Mouse (Mus musculus) midbrain, embryonic 16.5 days (tissue): ENCODE results near the gene Vps41. TPM values are rescaled to one million over a fixed set of nuclear protein-coding genes. Genes with fewer than 3 reads are reported as not detected.

Experiments used
- ATAC-seq: fragments of 200-750 bp; cut with Nextera tagmentation; 2 replicates; pipeline ENCODE4 v1.8.0; 2017; ENCODE audit warnings: moderate TSS enrichment
- H3K27ac ChIP-seq: fragments of 300-500 bp; sonication (generic); 2 replicates; pipeline ENCODE4 v1.5.1; 2014; ENCODE audit warnings: mild to moderate bottlenecking, low read length, mixed read lengths
- H3K27me3 ChIP-seq: fragments of 300-500 bp; sonication (generic); 2 replicates; pipeline ENCODE4 v1.6.1; 2014; ENCODE audit warnings: low read depth, low read length, mixed read lengths; ENCODE audit not compliant: control insufficient read depth, insufficient read depth
- H3K36me3 ChIP-seq: fragments of 300-500 bp; sonication (generic); 2 replicates; pipeline ENCODE4 v1.6.1; 2014; ENCODE audit warnings: mild to moderate bottlenecking, low read length, moderate library complexity, mixed read lengths; ENCODE audit not compliant: control insufficient read depth, insufficient read depth
- H3K4me1 ChIP-seq: fragments of 300-500 bp; sonication (generic); 2 replicates; pipeline ENCODE4 v1.6.1; 2014; ENCODE audit warnings: mild to moderate bottlenecking, low read length, mixed read lengths; ENCODE audit not compliant: control insufficient read depth, insufficient read depth
- H3K4me2 ChIP-seq: fragments of 300-500 bp; sonication (generic); 2 replicates; pipeline ENCODE4 v1.6.1; 2014; ENCODE audit warnings: mild to moderate bottlenecking, low read length, mixed read lengths
- H3K4me3 ChIP-seq: fragments of 300-500 bp; sonication (generic); 2 replicates; pipeline ENCODE4 v1.5.1; 2014; ENCODE audit warnings: low read depth, mild to moderate bottlenecking, low read length, moderate library complexity, mixed read lengths
- H3K9ac ChIP-seq: fragments of 300-500 bp; sonication (generic); 2 replicates; pipeline ENCODE4 v1.6.1; 2014; ENCODE audit warnings: low read depth, low read length, mixed read lengths
- H3K9me3 ChIP-seq: fragments of 300-500 bp; sonication (generic); replicated peaks from 2 replicates; pipeline ENCODE4 v1.6.1; 2014; ENCODE audit warnings: mild to moderate bottlenecking, low read length, mixed read lengths; ENCODE audit not compliant: control insufficient read depth, poor library complexity, severe bottlenecking
- WGBS: fragments of 180-500 bp; shearing (Covaris S2); extraction: QIAGEN DNeasy Blood & Tissue Kit; methylation state at CpG from one replicate; pipeline ENCODE4 v1.1.7; 2014; 5-methylcytosine and 5-hydroxymethylcytosine counted together
- polyA plus RNA-seq: library from polyadenylated mRNA; unstranded; fragments of >200 nt; fragmentation: Nextera tagmentation; extraction: Ambion mirVana; gene quantifications from 2 replicates; pipeline ENCODE4 v1.2.1, GENCODE M21; 2015

Vps41 gene
- polyA plus RNA-seq, 1 experiment from 2014 or later = 133 TPM

DNA sequence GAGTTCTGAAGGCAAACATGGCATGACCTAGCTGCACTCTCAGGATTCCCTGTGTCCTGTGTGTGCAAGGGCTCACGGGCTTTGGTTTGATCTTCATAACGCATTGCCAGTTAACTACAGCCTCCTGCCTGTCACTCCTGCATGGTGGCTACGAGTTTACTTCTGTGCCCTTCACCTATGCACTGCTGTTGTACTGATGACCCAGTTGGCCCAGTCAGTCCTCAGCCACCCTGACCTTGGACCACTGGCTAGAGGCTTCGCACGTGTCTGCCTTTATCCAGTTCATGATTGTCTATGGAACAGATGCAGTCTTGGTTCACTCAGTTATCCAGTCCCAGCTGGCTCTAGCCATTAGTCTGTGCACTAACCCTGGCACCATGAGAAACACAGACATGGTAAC lies 151.7 kb downstream of the Vps41 start:
- H3K9me3 ChIP-seq = no peaks in the 10 kb centered on the region
- H3K4me2 ChIP-seq = no peak overlapping the region
- no peak overlapping the region for H3K27ac ChIP-seq
- WGBS = 92% methylated on average over 5 of the region's 5 CpGs
- no peaks in the 10 kb centered on the region for H3K27me3 ChIP-seq
- H3K9ac ChIP-seq = no peak overlapping the region
- 0 out of 2 replicates have a peak, but pooled peaks cover 2% of the 10 kb centered on the region for H3K36me3 ChIP-seq
- ATAC-seq = no peak
- no peak overlapping the region for H3K4me3 ChIP-seq
- peaks cover 4% of the 10 kb centered on the region; the same call in 1 of the 2 replicates for H3K4me1 ChIP-seq

DNA sequence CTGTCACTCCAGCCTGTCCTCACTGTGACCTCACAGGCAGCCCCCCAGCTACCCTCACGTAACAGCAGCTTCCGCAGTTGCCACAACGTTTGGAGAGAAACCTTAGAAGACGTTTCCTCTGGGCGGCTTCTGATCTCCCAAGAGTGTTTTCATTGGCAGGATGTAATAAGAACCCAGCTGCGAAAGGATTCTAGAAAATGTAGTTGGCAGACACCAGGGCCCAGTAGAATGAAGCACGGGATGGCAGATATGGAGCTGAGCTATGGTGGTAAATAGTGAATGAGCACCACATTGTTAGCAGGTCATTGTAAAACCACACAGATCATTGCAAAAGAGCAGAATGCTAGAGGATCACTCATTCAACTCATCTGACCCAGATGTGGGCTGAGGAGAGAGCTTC lies 158.2 kb downstream of the Vps41 start:
- no peaks in the 10 kb centered on the region for H3K36me3 ChIP-seq
- no peak overlapping the region for H3K4me3 ChIP-seq
- H3K9me3 ChIP-seq = no peaks in the 10 kb centered on the region
- no peaks in the 10 kb centered on the region for H3K27me3 ChIP-seq
- ATAC-seq = peak; percentile 19; the same call in 1 of the 2 replicates
- no peak overlapping the region for H3K27ac ChIP-seq
- whole genome bisulfite sequencing = 80% methylated on average over 7 of the region's 7 CpGs
- H3K4me1 ChIP-seq = no peaks in the 10 kb centered on the region
- H3K9ac ChIP-seq = no peak overlapping the region
- H3K4me2 ChIP-seq = no peak overlapping the region

DNA sequence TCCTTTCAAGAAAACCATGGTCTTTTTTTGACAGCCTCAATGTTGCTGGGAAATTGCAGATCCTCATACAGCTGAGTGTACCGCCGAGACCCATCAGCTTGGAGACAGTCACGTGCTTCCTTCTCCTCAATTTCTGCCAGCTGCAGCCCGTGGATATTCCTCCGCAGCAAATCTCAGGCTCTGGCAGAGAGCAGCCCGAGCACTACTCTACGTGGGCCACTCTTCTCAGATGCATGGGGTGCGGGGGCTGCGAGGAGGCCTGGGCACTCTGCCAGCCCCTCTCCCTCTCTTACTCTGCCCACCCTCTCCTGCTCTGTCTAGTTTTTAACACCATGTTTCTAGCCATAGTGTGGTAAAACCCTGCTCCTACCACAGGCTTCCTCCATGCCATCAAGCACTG lies 175.8 kb downstream of the Vps41 start:
- H3K27me3 ChIP-seq = no peaks in the 10 kb centered on the region
- H3K4me2 ChIP-seq = no peak overlapping the region
- 70% methylated on average over 9 of the region's 9 CpGs for WGBS
- ATAC-seq = 0 out of 2 replicates have a peak, but pooled peaks have one; percentile 28
- no peak overlapping the region for H3K4me3 ChIP-seq
- H3K36me3 ChIP-seq = no peaks in the 10 kb centered on the region
- no peaks in the 10 kb centered on the region for H3K9me3 ChIP-seq
- H3K9ac ChIP-seq = no peak overlapping the region
- H3K27ac ChIP-seq = no peak overlapping the region
- no peaks in the 10 kb centered on the region for H3K4me1 ChIP-seq

DNA sequence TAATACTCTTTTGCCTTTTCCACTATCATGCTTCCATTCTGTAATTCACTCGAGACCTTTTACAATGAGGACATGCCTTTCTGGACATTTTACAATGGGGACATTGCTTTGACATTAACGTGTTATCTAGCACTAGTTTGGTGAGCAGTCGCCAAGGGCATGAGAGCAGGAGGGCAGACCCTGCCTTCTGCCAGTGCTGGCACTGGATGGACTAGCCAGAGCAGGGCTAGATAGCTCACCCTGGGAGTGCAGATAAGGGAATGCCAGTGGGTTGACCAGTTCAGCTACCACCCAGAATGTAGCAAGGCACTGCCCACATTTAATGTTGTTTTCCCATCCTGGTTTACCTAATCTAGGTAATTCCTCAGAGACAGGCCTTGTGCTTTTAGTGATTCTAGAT lies 179.7 kb downstream of the Vps41 start:
- Histone ChIP-seq H3K9ac (no peak overlapping the region), H3K4me3 (no peak overlapping the region), H3K9me3 (no peaks in the 10 kb centered on the region), H3K27ac (no peak overlapping the region), H3K27me3 (no peaks in the 10 kb centered on the region), H3K4me2 (no peak overlapping the region), H3K36me3 (no peaks in the 10 kb centered on the region), H3K4me1 (no peaks in the 10 kb centered on the region)
- ATAC-seq = no peak
- 89% methylated on average over 3 of the region's 3 CpGs for WGBS

DNA sequence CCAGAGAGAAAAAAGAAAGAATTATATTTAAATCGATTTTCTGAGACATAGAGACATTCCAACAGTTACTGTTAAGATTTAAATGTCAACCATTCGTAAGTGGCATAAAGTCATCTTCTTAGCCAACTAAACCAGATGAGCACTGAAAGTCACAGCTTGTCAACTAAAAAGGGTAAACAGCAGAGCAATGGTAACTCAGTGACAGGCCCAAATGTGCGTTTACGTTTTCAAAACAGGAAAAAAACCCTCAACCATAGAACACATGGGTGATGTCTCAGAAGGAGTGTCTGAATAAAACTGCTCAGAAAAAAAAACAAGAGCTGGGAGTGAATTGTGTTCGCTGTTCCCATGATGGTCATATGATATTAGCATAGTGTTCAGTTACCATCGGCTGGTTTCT lies 186.5 kb downstream of the Vps41 start:
- ATAC-seq = no peak
- Histone ChIP-seq H3K36me3 (no peaks in the 10 kb centered on the region), H3K4me3 (no peak overlapping the region), H3K9ac (no peak overlapping the region), H3K4me1 (no peaks in the 10 kb centered on the region), H3K27ac (no peak overlapping the region), H3K4me2 (no peak overlapping the region), H3K27me3 (no peaks in the 10 kb centered on the region), H3K9me3 (no peaks in the 10 kb centered on the region)
- WGBS = 93% methylated on average over 6 of the region's 6 CpGs

DNA sequence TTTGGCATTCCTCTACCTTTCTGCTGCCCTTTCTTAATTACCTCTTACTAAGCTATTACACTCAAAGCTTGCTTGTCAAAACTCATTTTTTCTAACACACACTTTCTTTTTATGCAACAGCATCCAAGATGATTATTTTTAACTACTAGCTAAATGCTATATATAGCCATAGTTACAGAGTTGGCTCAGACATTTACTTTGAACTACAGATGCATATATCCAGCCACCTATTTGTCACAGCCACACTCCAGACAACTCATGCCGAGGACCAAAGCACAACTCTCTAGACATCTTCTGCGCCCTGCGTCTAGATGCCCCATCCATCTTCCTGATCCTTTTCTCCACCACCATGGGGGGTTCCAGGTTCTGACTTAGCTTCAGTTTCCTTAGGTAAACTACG lies 197.7 kb downstream of the Vps41 start:
- H3K4me3 ChIP-seq = no peak overlapping the region
- H3K4me1 ChIP-seq = no peaks in the 10 kb centered on the region
- no peak overlapping the region for H3K9ac ChIP-seq
- no peaks in the 10 kb centered on the region for H3K27me3 ChIP-seq
- no peak overlapping the region for H3K27ac ChIP-seq
- WGBS = 90% methylated on average over 4 of the region's 4 CpGs
- H3K36me3 ChIP-seq = no peaks in the 10 kb centered on the region
- H3K4me2 ChIP-seq = no peak overlapping the region
- no peak for ATAC-seq
- H3K9me3 ChIP-seq = no peaks in the 10 kb centered on the region

Other genes starting within 250 kb of the Vps41 start
- 58.9 and 67.8 TPM in 2 replicates for gene Amph, start 230.9 kb downstream of the Vps41 start, polyA plus RNA-seq